Mouse (Mus musculus): ENCODE data around the gene Ssr1. TPM values are rescaled to one million over a fixed set of nuclear protein-coding genes. Genes with fewer than 3 reads are reported as not detected.

Ssr1 gene
- total and polyA plus RNA-seq, 2 experiments from 2014 or later = 16.6 to 50.7 TPM

GRCm38 (mm10) chr13:37936351-37936750, 57.7 kb downstream of the Ssr1 start:
- no peak for DNase-seq (ENCODE audit: low spot score)
- TF ChIP-seq EP300 (IDR thresholded peaks at IDR 0.05; ENCODE audit: low read depth) = no peak
- TF ChIP-seq CTCF (IDR thresholded peaks at IDR 0.05; ENCODE audit: low read depth) = no peak

DNA sequence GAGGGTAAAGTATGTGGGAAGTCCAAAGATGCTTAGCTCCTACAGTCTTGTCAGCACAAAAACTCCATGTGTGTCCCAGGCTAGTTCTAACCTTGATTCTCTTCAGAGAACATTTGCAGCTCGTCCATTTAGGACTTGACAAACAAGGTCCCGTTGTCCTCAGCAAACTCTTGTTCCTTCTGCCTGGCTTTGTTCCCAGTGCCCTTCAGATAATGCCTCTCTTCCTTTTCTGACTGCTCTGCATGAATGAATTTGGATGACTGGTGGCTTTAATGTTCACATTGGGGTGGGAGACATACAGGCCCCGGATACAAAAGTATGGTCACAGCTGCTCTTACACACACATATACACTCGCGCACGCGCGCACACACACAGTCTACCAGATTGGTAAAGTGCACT, 59.1 kb downstream of the Ssr1 start:
- TF ChIP-seq EP300 (IDR thresholded peaks at IDR 0.05; ENCODE audit: low read depth) (0 out of 2 replicates have a peak, but pooled peaks have one; percentile 27), CTCF (IDR thresholded peaks at IDR 0.05; ENCODE audit: low read depth) (no peak)
- no peak overlapping the region for H3K4me3 ChIP-seq (ENCODE audit: low read depth, low read length)
- peak; percentile 74 for ATAC-seq (ENCODE audit: insufficient read depth, low read depth)
- H3K9ac ChIP-seq (replicated peaks; ENCODE audit: low read depth, low read length) = no peak overlapping the region
- DNase-seq (ENCODE audit: low spot score) = peak; percentile 84
- peaks cover 7% of the 10 kb centered on the region for H3K4me1 ChIP-seq (ENCODE audit: control insufficient read depth, insufficient read depth)
- no peak overlapping the region for H3K4me2 ChIP-seq (ENCODE audit: low read depth, low read length)
- H3K27me3 ChIP-seq (ENCODE audit: control insufficient read depth, insufficient read depth, low read length) = no peaks in the 10 kb centered on the region
- H3K36me3 ChIP-seq (replicated peaks; ENCODE audit: control insufficient read depth, insufficient read depth, low read length) = peaks cover 68% of the 10 kb centered on the region
- H3K9me3 ChIP-seq (replicated peaks; ENCODE audit: control insufficient read depth, low read length) = no peaks in the 10 kb centered on the region
- peak overlapping the region; percentile 81 for H3K27ac ChIP-seq (ENCODE audit: low read depth)
- WGBS = 56% methylated on average over 8 of the region's 8 CpGs

More at GRCm38 (mm10) chr13:37936351-37936750, 57.7 kb downstream of the Ssr1 start:
- WGBS = 81% methylated on average over 3 of the region's 3 CpGs
- no peak overlapping the region for H3K4me3 ChIP-seq (ENCODE audit: low read depth, low read length)
- H3K4me1 ChIP-seq (ENCODE audit: control insufficient read depth, insufficient read depth) = peaks cover 7% of the 10 kb centered on the region
- ATAC-seq (ENCODE audit: insufficient read depth, low read depth) = no peak
- H3K4me2 ChIP-seq (ENCODE audit: low read depth, low read length) = no peak overlapping the region
- no peak overlapping the region for H3K9ac ChIP-seq (replicated peaks; ENCODE audit: low read depth, low read length)
- peaks cover 55% of the 10 kb centered on the region for H3K36me3 ChIP-seq (replicated peaks; ENCODE audit: control insufficient read depth, insufficient read depth, low read length)
- no peaks in the 10 kb centered on the region for H3K27me3 ChIP-seq (ENCODE audit: control insufficient read depth, insufficient read depth, low read length)
- H3K27ac ChIP-seq (ENCODE audit: low read depth) = no peak overlapping the region
- no peaks in the 10 kb centered on the region for H3K9me3 ChIP-seq (replicated peaks; ENCODE audit: control insufficient read depth, low read length)

GRCm38 (mm10) chr13:37934075-37934474, 59.9 kb downstream of the Ssr1 start:
- H3K9me3 ChIP-seq (replicated peaks; ENCODE audit: control insufficient read depth, low read length) = no peaks in the 10 kb centered on the region
- H3K36me3 ChIP-seq (replicated peaks; ENCODE audit: control insufficient read depth, insufficient read depth, low read length) = peaks cover 72% of the 10 kb centered on the region
- no peak overlapping the region for H3K9ac ChIP-seq (replicated peaks; ENCODE audit: low read depth, low read length)
- peak overlapping the region; percentile 81 for H3K27ac ChIP-seq (ENCODE audit: low read depth)
- H3K27me3 ChIP-seq (ENCODE audit: control insufficient read depth, insufficient read depth, low read length) = no peaks in the 10 kb centered on the region
- 52% methylated on average over 4 of the region's 4 CpGs for WGBS
- H3K4me3 ChIP-seq (ENCODE audit: low read depth, low read length) = no peak overlapping the region
- peak; percentile 23; the same call in 1 of the 2 replicates for TF ChIP-seq CTCF (IDR thresholded peaks at IDR 0.05; ENCODE audit: low read depth)
- no peak for TF ChIP-seq EP300 (IDR thresholded peaks at IDR 0.05; ENCODE audit: low read depth)
- H3K4me1 ChIP-seq (ENCODE audit: control insufficient read depth, insufficient read depth) = peaks cover 7% of the 10 kb centered on the region
- H3K4me2 ChIP-seq (ENCODE audit: low read depth, low read length) = no peak overlapping the region
- no peak for ATAC-seq (ENCODE audit: insufficient read depth, low read depth)
- DNase-seq (ENCODE audit: low spot score) = peak; percentile 26

DNA sequence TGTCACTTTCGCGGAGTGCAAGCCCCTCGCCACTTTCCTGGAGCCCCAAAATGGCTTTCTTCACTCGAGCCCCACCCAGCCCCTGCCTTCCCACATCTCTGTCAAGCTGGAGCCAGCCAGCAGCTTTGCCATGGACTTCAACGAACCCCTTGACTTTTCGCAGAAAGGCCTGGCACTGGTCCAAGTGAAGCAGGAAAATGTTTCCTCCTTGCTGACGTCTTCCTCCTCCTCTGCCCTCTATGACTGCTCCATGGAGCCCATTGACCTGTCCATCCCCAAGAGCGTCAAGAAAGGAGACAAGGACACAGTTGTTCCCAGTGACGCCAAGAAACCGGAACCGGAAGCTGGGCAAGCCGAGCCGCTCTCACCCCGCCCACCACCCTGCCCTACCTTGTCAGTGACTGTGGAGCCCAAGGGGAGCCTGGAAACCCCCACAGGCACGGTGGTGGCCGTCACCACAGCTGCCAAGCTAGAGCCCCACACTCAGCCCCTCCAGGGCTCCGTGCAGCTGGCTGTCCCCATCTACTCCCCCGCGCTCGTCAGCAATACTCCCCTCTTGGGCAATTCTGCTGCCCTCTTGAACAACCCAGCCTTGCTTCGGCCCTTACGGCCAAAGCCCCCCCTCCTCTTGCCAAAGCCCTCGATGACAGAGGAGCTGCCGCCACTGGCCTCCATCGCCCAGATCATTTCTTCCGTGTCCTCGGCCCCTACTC, 62.7 kb downstream of the Ssr1 start:
- Histone ChIP-seq H3K4me1 (ENCODE audit: control insufficient read depth, insufficient read depth) (peaks cover 10% of the 10 kb centered on the region), H3K9me3 (replicated peaks; ENCODE audit: control insufficient read depth, low read length) (no peaks in the 10 kb centered on the region), H3K9ac (replicated peaks; ENCODE audit: low read depth, low read length) (no peak overlapping the region), H3K36me3 (replicated peaks; ENCODE audit: control insufficient read depth, insufficient read depth, low read length) (peaks cover 84% of the 10 kb centered on the region), H3K27me3 (ENCODE audit: control insufficient read depth, insufficient read depth, low read length) (no peaks in the 10 kb centered on the region), H3K4me2 (ENCODE audit: low read depth, low read length) (no peak overlapping the region), H3K4me3 (ENCODE audit: low read depth, low read length) (no peak overlapping the region), H3K27ac (ENCODE audit: low read depth) (no peak overlapping the region)
- no peak for TF ChIP-seq CTCF (IDR thresholded peaks at IDR 0.05; ENCODE audit: low read depth)
- no peak for TF ChIP-seq EP300 (IDR thresholded peaks at IDR 0.05; ENCODE audit: low read depth)
- ATAC-seq (ENCODE audit: insufficient read depth, low read depth) (no peak), DNase-seq (ENCODE audit: low spot score) (no peak)
- WGBS = 72% methylated on average over 27 of the region's 27 CpGs

DNA sequence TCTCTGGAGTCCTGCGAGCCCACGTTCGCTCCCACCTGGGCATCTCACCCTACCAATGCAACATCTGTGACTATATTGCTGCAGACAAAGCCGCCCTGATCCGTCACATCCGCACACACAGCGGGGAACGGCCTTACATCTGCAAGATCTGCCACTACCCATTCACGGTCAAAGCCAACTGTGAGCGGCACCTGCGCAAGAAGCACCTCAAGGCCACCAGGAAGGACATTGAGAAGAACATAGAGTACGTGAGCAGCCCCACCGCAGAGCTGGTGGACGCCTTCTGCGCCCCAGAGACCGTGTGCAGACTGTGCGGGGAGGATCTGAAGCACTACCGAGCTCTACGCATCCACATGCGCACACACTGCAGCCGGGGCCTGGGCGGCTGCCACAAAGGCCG, 63.4 kb downstream of the Ssr1 start:
- ATAC-seq (ENCODE audit: insufficient read depth, low read depth) (no peak), DNase-seq (ENCODE audit: low spot score) (no peak)
- no peak overlapping the region for H3K4me2 ChIP-seq (ENCODE audit: low read depth, low read length)
- no peaks in the 10 kb centered on the region for H3K27me3 ChIP-seq (ENCODE audit: control insufficient read depth, insufficient read depth, low read length)
- H3K4me1 ChIP-seq (ENCODE audit: control insufficient read depth, insufficient read depth) = peaks cover 16% of the 10 kb centered on the region
- H3K9me3 ChIP-seq (replicated peaks; ENCODE audit: control insufficient read depth, low read length) = no peaks in the 10 kb centered on the region
- H3K27ac ChIP-seq (ENCODE audit: low read depth) = no peak overlapping the region
- peaks cover 86% of the 10 kb centered on the region for H3K36me3 ChIP-seq (replicated peaks; ENCODE audit: control insufficient read depth, insufficient read depth, low read length)
- H3K4me3 ChIP-seq (ENCODE audit: low read depth, low read length) = no peak overlapping the region
- whole genome bisulfite sequencing = 95% methylated on average over 23 of the region's 23 CpGs
- no peak overlapping the region for H3K9ac ChIP-seq (replicated peaks; ENCODE audit: low read depth, low read length)
- TF ChIP-seq CTCF (IDR thresholded peaks at IDR 0.05; ENCODE audit: low read depth) (no peak), EP300 (IDR thresholded peaks at IDR 0.05; ENCODE audit: low read depth) (no peak)

GRCm38 (mm10) chr13:37930091-37930490, 63.9 kb downstream of the Ssr1 start:
- peaks cover 86% of the 10 kb centered on the region for H3K36me3 ChIP-seq (replicated peaks; ENCODE audit: control insufficient read depth, insufficient read depth, low read length)

More at GRCm38 (mm10) chr13:37930091-37930490, 63.9 kb downstream of the Ssr1 start:
- Histone ChIP-seq H3K4me1 (ENCODE audit: control insufficient read depth, insufficient read depth) (peaks cover 16% of the 10 kb centered on the region), H3K9me3 (replicated peaks; ENCODE audit: control insufficient read depth, low read length) (no peaks in the 10 kb centered on the region), H3K4me3 (ENCODE audit: low read depth, low read length) (no peak overlapping the region), H3K27me3 (ENCODE audit: control insufficient read depth, insufficient read depth, low read length) (no peaks in the 10 kb centered on the region), H3K27ac (ENCODE audit: low read depth) (no peak overlapping the region), H3K4me2 (ENCODE audit: low read depth, low read length) (no peak overlapping the region), H3K9ac (replicated peaks; ENCODE audit: low read depth, low read length) (no peak overlapping the region)
- TF ChIP-seq EP300 (IDR thresholded peaks at IDR 0.05; ENCODE audit: low read depth) = no peak
- no peak for TF ChIP-seq CTCF (IDR thresholded peaks at IDR 0.05; ENCODE audit: low read depth)
- peak; percentile 14 for DNase-seq (ENCODE audit: low spot score)
- 72% methylated on average over 13 of the region's 13 CpGs for WGBS
- no peak for ATAC-seq (ENCODE audit: insufficient read depth, low read depth)

Measured in heart, postnatal 0 days (tissue).